ENCODE assay signal across 8 mouse cellular contexts in genomic region chr7:130866640-130867039, GRCm38 (mm10). TPM values are rescaled to one million over a fixed set of nuclear protein-coding genes. Genes with fewer than 3 reads are reported as not detected.
A peak's percentile ranks its signal among the peaks of the same experiment; 100 is the strongest.
DNase-seq lines count a peak whose midpoint lies in the region; ATAC-seq and TF ChIP-seq lines count a peak whose summit lies in the region.

No protein-coding gene starts in this region.

- no peaks in the 10 kb centered on the region for H3K36me3 ChIP-seq in kidney, postnatal 0 days (ENCODE audit: insufficient read depth, low read length)
- H3K36me3 ChIP-seq in embryonic facial prominence, embryonic 13.5 days, result no peaks in the 10 kb centered on the region
- H3K36me3 ChIP-seq in intestine, embryonic 16.5 days (ENCODE audit: control insufficient read depth, insufficient read depth, low read length), result no peaks in the 10 kb centered on the region
- H3K36me3 ChIP-seq in neural tube, embryonic 12.5 days, result no peaks in the 10 kb centered on the region

- peak overlapping the region; percentile 88 for H3K9ac ChIP-seq in kidney, postnatal 0 days (ENCODE audit: low read depth, low read length)
- peak overlapping the region; percentile 84 for H3K9ac ChIP-seq in embryonic facial prominence, embryonic 13.5 days
- H3K9ac ChIP-seq in intestine, embryonic 16.5 days (ENCODE audit: low read depth, low read length), result peak overlapping the region; percentile 88
- H3K9ac ChIP-seq in neural tube, embryonic 12.5 days, result peak overlapping the region; percentile 89

- no peak for ATAC-seq in kidney, postnatal 0 days (replicated peaks; ENCODE audit: low FRiP score, low read depth)
- no peak for ATAC-seq in embryonic facial prominence, embryonic 13.5 days (ENCODE audit: insufficient number of reproducible peaks, insufficient read depth, low FRiP score, low TSS enrichment, low read depth)
- ATAC-seq in intestine, embryonic 16.5 days, result no peak
- ATAC-seq in neural tube, embryonic 12.5 days (ENCODE audit: low FRiP score, low read depth), result no peak

- TF ChIP-seq CTCF in kidney, postnatal 0 days (IDR thresholded peaks at IDR 0.05; ENCODE audit: low read depth), result no peak

- H3K27me3 ChIP-seq in kidney, postnatal 0 days (ENCODE audit: insufficient read depth, low read length), result no peaks in the 10 kb centered on the region
- no peaks in the 10 kb centered on the region for H3K27me3 ChIP-seq in embryonic facial prominence, embryonic 13.5 days
- H3K27me3 ChIP-seq in intestine, embryonic 16.5 days (replicated peaks; ENCODE audit: control insufficient read depth, insufficient read depth, low read length), result no peaks in the 10 kb centered on the region; the same call in 1 of the 2 replicates
- H3K27me3 ChIP-seq in neural tube, embryonic 12.5 days (replicated peaks), result no peaks in the 10 kb centered on the region

- WGBS in kidney, postnatal 0 days, result 2% methylated on average over 13 of the region's 13 CpGs
- WGBS in embryonic facial prominence, embryonic 13.5 days, result 2% methylated on average over 13 of the region's 13 CpGs
- 3% methylated on average over 13 of the region's 13 CpGs for WGBS in intestine, embryonic 16.5 days
- 1% methylated on average over 13 of the region's 13 CpGs for WGBS in neural tube, embryonic 12.5 days

- peak; percentile 40 for DNase-seq in kidney, postnatal 0 days (ENCODE audit: low spot score)
- DNase-seq in kidney, postnatal 36 days, result no peak
- no peak for DNase-seq in gastrocnemius, postnatal 14 days
- no peak for DNase-seq in gastrocnemius, adult 8-10 months (ENCODE audit: low spot score in 2 of 2)
- no peak for DNase-seq in spleen, adult 12 weeks (ENCODE audit: low spot score)

- intact Hi-C loops in gastrocnemius, postnatal 14 days (cut with DNase I; ENCODE audit: low total_unique reads), result no loop called here

- H3K9me3 ChIP-seq in kidney, postnatal 0 days (replicated peaks; ENCODE audit: low read length), result no peaks in the 10 kb centered on the region
- H3K9me3 ChIP-seq in embryonic facial prominence, embryonic 13.5 days, result no peaks in the 10 kb centered on the region
- no peaks in the 10 kb centered on the region for H3K9me3 ChIP-seq in intestine, embryonic 16.5 days (ENCODE audit: control insufficient read depth, low read length)
- H3K9me3 ChIP-seq in neural tube, embryonic 12.5 days, result no peaks in the 10 kb centered on the region

- peak overlapping the region; percentile 88 for H3K27ac ChIP-seq in kidney, postnatal 0 days
- no peak overlapping the region; the same call in 1 of the 2 replicates for H3K27ac ChIP-seq in embryonic facial prominence, embryonic 13.5 days
- H3K27ac ChIP-seq in intestine, embryonic 16.5 days (ENCODE audit: low read length), result peak overlapping the region; percentile 85
- H3K27ac ChIP-seq in neural tube, embryonic 12.5 days, result 0 out of 2 replicates have a peak overlapping the region, but pooled peaks have one; percentile 20

- peak overlapping the region; percentile 71 for H3K4me2 ChIP-seq in kidney, postnatal 0 days (ENCODE audit: low read length)
- peak overlapping the region; percentile 75 for H3K4me2 ChIP-seq in embryonic facial prominence, embryonic 13.5 days
- H3K4me2 ChIP-seq in intestine, embryonic 16.5 days (ENCODE audit: low read depth, low read length), result peak overlapping the region; percentile 69
- H3K4me2 ChIP-seq in neural tube, embryonic 12.5 days (replicated peaks), result peak overlapping the region; percentile 72

- H3K4me1 ChIP-seq in kidney, postnatal 0 days (replicated peaks; ENCODE audit: insufficient read depth, low read length), result 0 out of 2 replicates have a peak, but pooled peaks cover 2% of the 10 kb centered on the region
- H3K4me1 ChIP-seq in embryonic facial prominence, embryonic 13.5 days, result peaks cover 5% of the 10 kb centered on the region; the same call in 1 of the 2 replicates
- 0 out of 2 replicates have a peak, but pooled peaks cover 3% of the 10 kb centered on the region for H3K4me1 ChIP-seq in intestine, embryonic 16.5 days (ENCODE audit: control insufficient read depth, insufficient read depth, low read length)
- H3K4me1 ChIP-seq in neural tube, embryonic 12.5 days, result peaks cover 10% of the 10 kb centered on the region; the same call in 1 of the 2 replicates

- H3K4me3 ChIP-seq in kidney, postnatal 0 days (replicated peaks; ENCODE audit: low read depth, low read length), result peak overlapping the region; percentile 98
- peak overlapping the region; percentile 83 for H3K4me3 ChIP-seq in embryonic facial prominence, embryonic 13.5 days
- H3K4me3 ChIP-seq in intestine, embryonic 16.5 days (ENCODE audit: low read length), result peak overlapping the region; percentile 91
- peak overlapping the region; percentile 86 for H3K4me3 ChIP-seq in neural tube, embryonic 12.5 days

RNA-seq across cellular contexts. Expression of gene Plekha1, which starts 1.1 kb away (rescaled TPM):
- polyA plus RNA-seq in kidney, postnatal 0 days (2015; fragmentation: Nextera tagmentation; extraction: Ambion mirVana), result 58.6 and 67.7 TPM in 2 replicates
- 40.4 and 52.6 TPM in 2 replicates for polyA plus RNA-seq in embryonic facial prominence, embryonic 13.5 days (2015; fragmentation: Nextera tagmentation; extraction: Ambion mirVana)
- 36.6 and 39.0 TPM in 2 replicates for polyA plus RNA-seq in intestine, embryonic 16.5 days (2015; fragmentation: Nextera tagmentation; extraction: Ambion mirVana)
- polyA plus RNA-seq in neural tube, embryonic 12.5 days (2016; fragmentation: Nextera tagmentation; extraction: Ambion mirVana), result 57.2 and 62.0 TPM in 2 replicates
- 10 to 100 TPM; 23.8 to 29.4 TPM for total RNA-seq in gastrocnemius, postnatal 14 days (2021)
- 10 to 100 TPM; 25.3 to 34.4 (median 28.3) TPM for total RNA-seq in gastrocnemius, adult 8-10 months (2022)
